Mouse (Mus musculus): Measurements from ENCODE around the gene Csnk1g1. TPM values are rescaled to one million over a fixed set of nuclear protein-coding genes. Genes with fewer than 3 reads are reported as not detected.
A peak's percentile ranks its signal among the peaks of the same experiment; 100 is the strongest.

Csnk1g1 gene
- polyA plus RNA-seq, 1 experiment from 2014 or later: 2.0 TPM

GRCm38 (mm10) chr9:66060308-66060647 lies 151.6 kb downstream of the Csnk1g1 start:
- TF ChIP-seq CTCF (IDR thresholded peaks at IDR 0.05; ENCODE audit: low read depth) (no peak), EP300 (IDR thresholded peaks at IDR 0.05; ENCODE audit: low read depth) (no peak)
- Histone ChIP-seq H3K9ac (replicated peaks) (peak overlapping the region; percentile 84), H3K9me3 (ENCODE audit: low read length) (no peaks in the 10 kb centered on the region), H3K4me2 (ENCODE audit: low read depth, low read length) (peak overlapping the region; percentile 74), H3K4me1 (ENCODE audit: insufficient read depth) (peaks cover 16% of the 10 kb centered on the region), H3K27ac (ENCODE audit: low read depth) (peak overlapping the region; percentile 75), H3K27me3 (ENCODE audit: insufficient read depth, low read length) (no peaks in the 10 kb centered on the region), H3K36me3 (replicated peaks; ENCODE audit: insufficient read depth, low read length) (peaks cover 26% of the 10 kb centered on the region), H3K4me3 (ENCODE audit: low read depth, low read length) (peak overlapping the region; percentile 82)
- under 1% methylated on average over 19 of the region's 20 CpGs for WGBS (ENCODE audit: insufficient replicate concordance)
- DNase-seq: no peak
- ATAC-seq: peak; percentile 66

- 24% methylated on average over 4 of the region's 4 CpGs for WGBS (ENCODE audit: insufficient replicate concordance)
- Histone ChIP-seq H3K4me2 (ENCODE audit: low read depth, low read length) (peak overlapping the region; percentile 74), H3K36me3 (replicated peaks; ENCODE audit: insufficient read depth, low read length) (peaks cover 33% of the 10 kb centered on the region), H3K4me3 (ENCODE audit: low read depth, low read length) (peak overlapping the region; percentile 82), H3K4me1 (ENCODE audit: insufficient read depth) (peaks cover 16% of the 10 kb centered on the region), H3K9ac (replicated peaks) (peak overlapping the region; percentile 84), H3K9me3 (ENCODE audit: low read length) (no peaks in the 10 kb centered on the region), H3K27ac (ENCODE audit: low read depth) (peak overlapping the region; percentile 75), H3K27me3 (ENCODE audit: insufficient read depth, low read length) (no peaks in the 10 kb centered on the region)
- DNase-seq: no peak
- no peak for ATAC-seq
- TF ChIP-seq CTCF (IDR thresholded peaks at IDR 0.05; ENCODE audit: low read depth) (no peak), EP300 (IDR thresholded peaks at IDR 0.05; ENCODE audit: low read depth) (no peak)
Measured at GRCm38 (mm10) chr9:66060986-66061385, 152.3 kb downstream of the Csnk1g1 start.

- H3K4me1 ChIP-seq (ENCODE audit: insufficient read depth): peaks cover 16% of the 10 kb centered on the region
- H3K9ac ChIP-seq (replicated peaks): peak overlapping the region; percentile 84
- TF ChIP-seq CTCF (IDR thresholded peaks at IDR 0.05; ENCODE audit: low read depth) (no peak), EP300 (IDR thresholded peaks at IDR 0.05; ENCODE audit: low read depth) (no peak)
- peak overlapping the region; percentile 82; the same call in 1 of the 2 replicates for H3K4me3 ChIP-seq (ENCODE audit: low read depth, low read length)
- H3K9me3 ChIP-seq (ENCODE audit: low read length): no peaks in the 10 kb centered on the region
- peaks cover 40% of the 10 kb centered on the region for H3K36me3 ChIP-seq (replicated peaks; ENCODE audit: insufficient read depth, low read length)
- H3K27ac ChIP-seq (ENCODE audit: low read depth): no peak overlapping the region
- no peaks in the 10 kb centered on the region for H3K27me3 ChIP-seq (ENCODE audit: insufficient read depth, low read length)
- no peak for ATAC-seq
- no peak for DNase-seq
- peak overlapping the region; percentile 74 for H3K4me2 ChIP-seq (ENCODE audit: low read depth, low read length)
- WGBS (ENCODE audit: insufficient replicate concordance): 77% methylated on average over 3 of the region's 3 CpGs
Measured at GRCm38 (mm10) chr9:66061656-66062055, 152.9 kb downstream of the Csnk1g1 start.

- DNase-seq (no peak), ATAC-seq (no peak)
- no peak overlapping the region for H3K4me3 ChIP-seq (ENCODE audit: low read depth, low read length)
- 87% methylated on average over 3 of the region's 3 CpGs for WGBS (ENCODE audit: insufficient replicate concordance)
- H3K9ac ChIP-seq (replicated peaks): no peak overlapping the region
- no peaks in the 10 kb centered on the region for H3K9me3 ChIP-seq (ENCODE audit: low read length)
- TF ChIP-seq EP300 (IDR thresholded peaks at IDR 0.05; ENCODE audit: low read depth) (no peak), CTCF (IDR thresholded peaks at IDR 0.05; ENCODE audit: low read depth) (no peak)
- no peak overlapping the region for H3K4me2 ChIP-seq (ENCODE audit: low read depth, low read length)
- peaks cover 16% of the 10 kb centered on the region for H3K4me1 ChIP-seq (ENCODE audit: insufficient read depth)
- H3K27me3 ChIP-seq (ENCODE audit: insufficient read depth, low read length): peaks cover 3% of the 10 kb centered on the region; the same call in 1 of the 2 replicates
- no peak overlapping the region for H3K27ac ChIP-seq (ENCODE audit: low read depth)
- H3K36me3 ChIP-seq (replicated peaks; ENCODE audit: insufficient read depth, low read length): peaks cover 51% of the 10 kb centered on the region
Measured at GRCm38 (mm10) chr9:66063446-66063845, 154.7 kb downstream of the Csnk1g1 start.

- no peak overlapping the region for H3K27ac ChIP-seq (ENCODE audit: low read depth)
- H3K4me1 ChIP-seq (ENCODE audit: insufficient read depth): peaks cover 13% of the 10 kb centered on the region
- H3K27me3 ChIP-seq (ENCODE audit: insufficient read depth, low read length): peaks cover 10% of the 10 kb centered on the region; the same call in 1 of the 2 replicates
- WGBS (ENCODE audit: insufficient replicate concordance): 91% methylated on average over 11 of the region's 11 CpGs
- ATAC-seq (no peak), DNase-seq (no peak)
- TF ChIP-seq EP300 (IDR thresholded peaks at IDR 0.05; ENCODE audit: low read depth) (no peak), CTCF (IDR thresholded peaks at IDR 0.05; ENCODE audit: low read depth) (no peak)
- H3K9ac ChIP-seq (replicated peaks): no peak overlapping the region
- H3K9me3 ChIP-seq (ENCODE audit: low read length): no peaks in the 10 kb centered on the region
- no peak overlapping the region for H3K4me3 ChIP-seq (ENCODE audit: low read depth, low read length)
- H3K36me3 ChIP-seq (replicated peaks; ENCODE audit: insufficient read depth, low read length): peaks cover 51% of the 10 kb centered on the region
- H3K4me2 ChIP-seq (ENCODE audit: low read depth, low read length): no peak overlapping the region
Measured at GRCm38 (mm10) chr9:66064316-66064715, 155.6 kb downstream of the Csnk1g1 start.

- Histone ChIP-seq H3K4me3 (ENCODE audit: low read depth, low read length) (no peak overlapping the region), H3K4me2 (ENCODE audit: low read depth, low read length) (no peak overlapping the region), H3K27me3 (ENCODE audit: insufficient read depth, low read length) (peaks cover 12% of the 10 kb centered on the region), H3K36me3 (replicated peaks; ENCODE audit: insufficient read depth, low read length) (peaks cover 51% of the 10 kb centered on the region), H3K9ac (replicated peaks) (no peak overlapping the region), H3K4me1 (ENCODE audit: insufficient read depth) (peaks cover 17% of the 10 kb centered on the region), H3K9me3 (ENCODE audit: low read length) (no peaks in the 10 kb centered on the region), H3K27ac (ENCODE audit: low read depth) (no peak overlapping the region)
- no peak for DNase-seq
- TF ChIP-seq EP300 (IDR thresholded peaks at IDR 0.05; ENCODE audit: low read depth): no peak
- no peak for TF ChIP-seq CTCF (IDR thresholded peaks at IDR 0.05; ENCODE audit: low read depth)
- ATAC-seq: no peak
- WGBS (ENCODE audit: insufficient replicate concordance): 82% methylated on average over 3 of the region's 3 CpGs
Measured at GRCm38 (mm10) chr9:66066791-66067190, 158.1 kb downstream of the Csnk1g1 start.

GRCm38 (mm10) chr9:66067542-66067941 lies 158.8 kb downstream of the Csnk1g1 start:
- Histone ChIP-seq H3K27me3 (ENCODE audit: insufficient read depth, low read length) (peaks cover 12% of the 10 kb centered on the region), H3K9ac (replicated peaks) (peak overlapping the region; percentile 81; the same call in 1 of the 2 replicates), H3K9me3 (ENCODE audit: low read length) (no peaks in the 10 kb centered on the region), H3K4me2 (ENCODE audit: low read depth, low read length) (peak overlapping the region; percentile 90), H3K4me3 (ENCODE audit: low read depth, low read length) (peak overlapping the region; percentile 80), H3K36me3 (replicated peaks; ENCODE audit: insufficient read depth, low read length) (peaks cover 47% of the 10 kb centered on the region), H3K4me1 (ENCODE audit: insufficient read depth) (peaks cover 17% of the 10 kb centered on the region), H3K27ac (ENCODE audit: low read depth) (no peak overlapping the region)
- DNase-seq: peak; percentile 74
- ATAC-seq: no peak
- 44% methylated on average over 5 of the region's 5 CpGs for WGBS (ENCODE audit: insufficient replicate concordance)
- TF ChIP-seq CTCF (IDR thresholded peaks at IDR 0.05; ENCODE audit: low read depth) (peak; percentile 91), EP300 (IDR thresholded peaks at IDR 0.05; ENCODE audit: low read depth) (no peak)

Data from liver, postnatal 0 days (tissue).